In the genomic region with DNA sequence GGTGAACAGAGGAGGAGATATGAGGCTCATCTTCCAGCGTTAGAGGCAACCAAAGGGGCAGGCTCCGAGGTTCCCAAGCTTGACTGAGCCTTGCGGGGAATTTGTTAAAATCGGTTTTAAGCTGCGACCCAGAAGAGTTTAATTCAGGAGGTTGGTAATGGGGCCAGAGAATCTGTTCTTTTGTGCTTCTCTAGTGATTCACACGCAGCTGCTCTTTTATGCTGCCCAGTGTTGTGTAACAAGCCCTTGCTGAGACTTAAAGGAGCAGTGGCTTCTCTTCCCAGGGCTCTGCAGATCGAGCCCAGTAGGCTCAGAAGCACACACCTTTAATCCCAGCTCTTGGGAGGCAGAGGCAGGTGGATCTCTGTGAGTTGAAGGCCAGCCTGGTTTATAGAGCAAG, we compare ENCODE assay signal across 13 mouse cellular contexts. TPM values are rescaled to one million over a fixed set of nuclear protein-coding genes. Genes with fewer than 3 reads are reported as not detected.
DNase-seq lines count a peak whose midpoint lies in the region; ATAC-seq lines count a peak whose summit lies in the region.
"Had no signal": no experiment of that assay in that cellular context is flagged by ENCODE, and none has a peak within 500 bp of the region (broad histone marks: within the 10 kb centered on the region; RNA-seq: fewer than 3 reads in every experiment).

No protein-coding gene starts in this region.

- peak overlapping the region; percentile 44; the same call in 1 of the 2 replicates for H3K9ac ChIP-seq in hindbrain, embryonic 13.5 days
- H3K9ac ChIP-seq in hindbrain, embryonic 11.5 days (ENCODE audit: low read depth, low read length): no peak overlapping the region
- H3K9ac ChIP-seq in neural tube, embryonic 12.5 days: no peak overlapping the region
- no peak overlapping the region for H3K9ac ChIP-seq in forebrain, embryonic 16.5 days (replicated peaks; ENCODE audit: low read depth, low read length)
- H3K9ac ChIP-seq: liver, embryonic 13.5 days had no signal

- H3K27ac ChIP-seq in hindbrain, embryonic 13.5 days: peak overlapping the region; percentile 35; the same call in 1 of the 2 replicates
- no peak overlapping the region for H3K27ac ChIP-seq in hindbrain, embryonic 11.5 days (ENCODE audit: low read depth, low read length)
- no peak overlapping the region for H3K27ac ChIP-seq in neural tube, embryonic 12.5 days
- H3K27ac ChIP-seq in forebrain, embryonic 16.5 days (ENCODE audit: low read length): 0 out of 2 replicates have a peak overlapping the region, but pooled peaks have one; percentile 1
- H3K27ac ChIP-seq: liver, embryonic 13.5 days had no signal

- H3K4me3 ChIP-seq in hindbrain, embryonic 13.5 days: no peak overlapping the region
- H3K4me3 ChIP-seq in hindbrain, embryonic 11.5 days (ENCODE audit: low read depth, low read length): no peak overlapping the region
- no peak overlapping the region for H3K4me3 ChIP-seq in neural tube, embryonic 12.5 days
- no peak overlapping the region for H3K4me3 ChIP-seq in forebrain, embryonic 16.5 days (replicated peaks; ENCODE audit: low read length)
- H3K4me3 ChIP-seq: liver, embryonic 13.5 days had no signal

- no peaks in the 10 kb centered on the region for H3K9me3 ChIP-seq in hindbrain, embryonic 13.5 days
- no peaks in the 10 kb centered on the region for H3K9me3 ChIP-seq in hindbrain, embryonic 11.5 days (ENCODE audit: control insufficient read depth, low read length)
- H3K9me3 ChIP-seq in neural tube, embryonic 12.5 days: no peaks in the 10 kb centered on the region
- H3K9me3 ChIP-seq in forebrain, embryonic 16.5 days (ENCODE audit: control insufficient read depth, low read length): no peaks in the 10 kb centered on the region
- H3K9me3 ChIP-seq: liver, embryonic 13.5 days had no signal

- peak overlapping the region; percentile 8; the same call in 1 of the 2 replicates for H3K4me2 ChIP-seq in hindbrain, embryonic 13.5 days
- H3K4me2 ChIP-seq in hindbrain, embryonic 11.5 days (replicated peaks; ENCODE audit: low read depth, low read length): no peak overlapping the region
- H3K4me2 ChIP-seq in neural tube, embryonic 12.5 days (replicated peaks): 0 out of 2 replicates have a peak overlapping the region, but pooled peaks have one; percentile 20
- no peak overlapping the region for H3K4me2 ChIP-seq in forebrain, embryonic 16.5 days (ENCODE audit: low read length)
- H3K4me2 ChIP-seq: midbrain, embryonic 11.5 days had no signal

- H3K36me3 ChIP-seq in hindbrain, embryonic 13.5 days: no peaks in the 10 kb centered on the region
- H3K36me3 ChIP-seq in hindbrain, embryonic 11.5 days (ENCODE audit: control insufficient read depth, insufficient read depth, low read length): 0 out of 2 replicates have a peak, but pooled peaks cover 3% of the 10 kb centered on the region
- peaks cover 29% of the 10 kb centered on the region; the same call in 1 of the 2 replicates for H3K36me3 ChIP-seq in neural tube, embryonic 12.5 days
- H3K36me3 ChIP-seq in forebrain, embryonic 16.5 days (ENCODE audit: control insufficient read depth, insufficient read depth): no peaks in the 10 kb centered on the region

- peaks cover 27% of the 10 kb centered on the region for H3K4me1 ChIP-seq in hindbrain, embryonic 13.5 days (replicated peaks)
- H3K4me1 ChIP-seq in hindbrain, embryonic 11.5 days (replicated peaks; ENCODE audit: control insufficient read depth, insufficient read depth, low read length): 0 out of 2 replicates have a peak, but pooled peaks cover 2% of the 10 kb centered on the region
- peaks cover 30% of the 10 kb centered on the region for H3K4me1 ChIP-seq in neural tube, embryonic 12.5 days
- H3K4me1 ChIP-seq in forebrain, embryonic 16.5 days (replicated peaks; ENCODE audit: control insufficient read depth, insufficient read depth, low read length): peaks cover 22% of the 10 kb centered on the region

- no peaks in the 10 kb centered on the region for H3K27me3 ChIP-seq in hindbrain, embryonic 13.5 days
- no peaks in the 10 kb centered on the region for H3K27me3 ChIP-seq in hindbrain, embryonic 11.5 days (ENCODE audit: control insufficient read depth, insufficient read depth, low read length)
- H3K27me3 ChIP-seq in neural tube, embryonic 12.5 days (replicated peaks): no peaks in the 10 kb centered on the region
- no peaks in the 10 kb centered on the region for H3K27me3 ChIP-seq in forebrain, embryonic 16.5 days (replicated peaks; ENCODE audit: control insufficient read depth, insufficient read depth, low read length)
- H3K27me3 ChIP-seq: liver, embryonic 13.5 days had no signal

- ATAC-seq in hindbrain, embryonic 13.5 days (ENCODE audit: low FRiP score): no peak
- no peak for ATAC-seq in hindbrain, embryonic 11.5 days (ENCODE audit: low FRiP score)
- ATAC-seq in neural tube, embryonic 12.5 days (ENCODE audit: low FRiP score, low read depth): no peak
- no peak for ATAC-seq in forebrain, embryonic 16.5 days
- no peak for ATAC-seq in megakaryocyte progenitor cell, adult 5-6 weeks (replicated peaks; ENCODE audit: poor library complexity)

- 50% methylated on average over 7 of the region's 7 CpGs for WGBS in hindbrain, embryonic 13.5 days
- WGBS in hindbrain, embryonic 11.5 days: 70% methylated on average over 7 of the region's 7 CpGs
- 68% methylated on average over 7 of the region's 7 CpGs for WGBS in neural tube, embryonic 12.5 days
- 10% methylated on average over 7 of the region's 7 CpGs for WGBS in forebrain, embryonic 16.5 days

- no peak for DNase-seq in hindbrain, embryonic 11.5 days (ENCODE audit: low spot score)
- no peak for DNase-seq in neural tube, embryonic 10.5 days (ENCODE audit: extremely low spot score, low spot score)
- no peak for DNase-seq in thymus, postnatal 14 days
- DNase-seq: adrenal gland, postnatal 14 days; kidney, postnatal 4 days; liver, embryonic 13.5 days; lung, postnatal 14 days; right cerebral cortex, postnatal 25 days had no signal

RNA-seq across cellular contexts. Expression of gene Cit, which starts 3.4 kb away (rescaled TPM):
- 16.3 and 17.7 TPM in 2 replicates for polyA plus RNA-seq in hindbrain, embryonic 13.5 days (2015; fragmentation: Nextera tagmentation; extraction: Ambion mirVana)
- 27.1 and 33.6 TPM in 2 replicates for polyA plus RNA-seq in hindbrain, embryonic 11.5 days (2014; fragmentation: Nextera tagmentation; extraction: Ambion mirVana)
- polyA plus RNA-seq in neural tube, embryonic 12.5 days (2016; fragmentation: Nextera tagmentation; extraction: Ambion mirVana): 25.1 and 28.4 TPM in 2 replicates
- 14.5 and 21.0 TPM in 2 replicates for polyA plus RNA-seq in forebrain, embryonic 16.5 days (2015; fragmentation: Nextera tagmentation; extraction: Ambion mirVana)
- 21.5 and 29.3 TPM in 2 replicates for total RNA-seq in megakaryocyte progenitor cell, adult 5-6 weeks (2015)
- total RNA-seq in megakaryocyte progenitor cell, adult 5-6 weeks (2017): 22.3 and 49.3 TPM in 2 replicates

Comparison
In these comparisons a context has a peak if more than half of its experiments do, and no peak if none do; other contexts are left out.
1. H3K27ac ChIP-seq: peak in hindbrain, embryonic 13.5 days (single experiment) and forebrain, embryonic 16.5 days (single experiment); none in hindbrain, embryonic 11.5 days (single experiment) and neural tube, embryonic 12.5 days (single experiment).
2. H3K4me2 ChIP-seq: peak in hindbrain, embryonic 13.5 days (single experiment) and neural tube, embryonic 12.5 days (single experiment); none in hindbrain, embryonic 11.5 days (single experiment) and forebrain, embryonic 16.5 days (single experiment).